Mouse (Mus musculus): ENCODE results near the gene Neurl1b.

Gene Neurl1b

DNA sequence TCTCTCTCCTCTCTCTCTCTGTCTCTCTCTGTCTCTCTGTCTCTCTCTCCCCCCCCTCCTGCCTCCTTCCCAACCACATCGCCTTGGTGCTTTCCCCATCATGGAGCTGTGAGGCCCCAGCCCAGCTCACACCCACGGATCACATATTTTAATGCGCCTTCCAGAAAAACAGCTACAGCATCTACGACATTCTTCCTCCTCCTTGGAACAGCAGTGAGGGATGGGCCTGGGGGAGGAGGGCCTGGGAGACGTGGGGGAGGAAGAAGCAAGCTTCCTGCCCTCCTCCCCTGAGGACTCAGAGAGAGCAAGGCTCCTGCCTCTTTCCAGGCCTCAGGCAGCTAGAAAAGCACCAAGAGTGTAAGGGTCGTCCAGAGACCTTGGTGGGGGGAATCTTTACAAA is 17.3 kb upstream of the Neurl1b start:
- DNase-seq, result no peak

- DNase-seq, result no peak
These were observed 9.1 kb upstream of the Neurl1b start for GRCm38 (mm10) chr17:26405340-26406100.

- DNase-seq, result no peak
These were observed 1.7 kb upstream of the Neurl1b start for GRCm38 (mm10) chr17:26412967-26413366.

DNA sequence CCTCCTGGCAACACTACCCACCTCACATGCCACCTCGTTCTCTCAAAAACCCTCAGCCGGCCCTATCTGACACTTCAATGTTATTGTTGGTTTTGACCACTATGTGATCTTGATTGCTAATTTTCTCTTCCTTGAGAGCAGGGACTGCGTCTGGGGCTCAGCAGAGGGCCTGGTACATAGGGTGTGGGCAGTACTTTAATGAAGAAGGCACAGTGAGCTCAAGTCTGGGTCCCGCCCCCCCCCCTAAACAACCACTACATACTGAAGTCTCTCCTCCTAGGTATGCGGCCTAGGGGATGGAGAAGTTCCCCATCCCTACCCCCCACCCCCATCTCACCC is 476 bp upstream of the Neurl1b start:
- no peak for DNase-seq

DNA sequence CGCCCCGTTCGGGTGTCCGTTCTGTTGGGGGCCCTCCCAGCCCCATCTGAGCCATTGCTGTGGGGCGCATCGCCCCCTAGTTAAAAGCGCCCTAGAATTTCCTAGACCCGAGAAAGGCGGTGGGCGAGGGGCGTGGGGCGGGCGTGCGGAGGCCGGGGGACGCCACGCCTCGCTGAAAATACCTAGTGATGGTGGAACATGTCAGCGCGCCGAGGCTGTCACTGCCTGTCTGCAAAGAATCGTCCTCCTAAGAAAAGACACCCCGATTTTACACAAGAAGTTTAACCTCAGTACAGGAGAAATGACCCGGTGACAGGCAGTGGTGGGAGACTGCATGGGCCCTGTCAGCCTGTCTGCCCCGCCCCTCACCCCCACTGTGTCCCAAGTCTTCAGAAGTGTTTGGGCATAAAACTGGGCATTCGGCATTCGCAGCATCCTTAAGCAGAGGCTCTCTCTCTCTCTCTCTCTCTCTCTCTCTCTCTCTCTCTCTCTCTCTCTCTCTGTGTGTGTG is 781 bp downstream of the Neurl1b start:
- DNase-seq, result peak in 1 of 2 experiments; percentile 24

DNA sequence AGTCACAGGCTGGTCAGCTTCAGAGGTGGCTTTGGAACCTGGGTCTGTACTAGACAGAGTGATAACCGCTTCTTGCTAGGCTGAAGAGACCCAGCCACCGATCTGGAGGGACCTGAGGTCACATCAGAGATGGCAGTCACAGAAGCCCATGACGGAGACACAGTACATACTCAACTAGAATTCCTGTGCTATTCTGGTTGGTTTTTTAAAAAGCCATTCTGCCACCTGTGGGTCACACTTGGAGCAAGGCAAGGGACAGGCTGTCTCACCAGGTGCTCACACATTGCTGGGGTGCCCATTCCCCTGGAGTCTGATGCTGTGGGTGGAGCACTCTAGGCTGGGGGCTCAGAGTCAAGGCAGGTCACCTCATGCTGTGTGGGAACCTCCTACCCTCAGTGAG is 1.5 kb downstream of the Neurl1b start:
- DNase-seq, result peak in 1 of 2 experiments; percentile 29

DNA sequence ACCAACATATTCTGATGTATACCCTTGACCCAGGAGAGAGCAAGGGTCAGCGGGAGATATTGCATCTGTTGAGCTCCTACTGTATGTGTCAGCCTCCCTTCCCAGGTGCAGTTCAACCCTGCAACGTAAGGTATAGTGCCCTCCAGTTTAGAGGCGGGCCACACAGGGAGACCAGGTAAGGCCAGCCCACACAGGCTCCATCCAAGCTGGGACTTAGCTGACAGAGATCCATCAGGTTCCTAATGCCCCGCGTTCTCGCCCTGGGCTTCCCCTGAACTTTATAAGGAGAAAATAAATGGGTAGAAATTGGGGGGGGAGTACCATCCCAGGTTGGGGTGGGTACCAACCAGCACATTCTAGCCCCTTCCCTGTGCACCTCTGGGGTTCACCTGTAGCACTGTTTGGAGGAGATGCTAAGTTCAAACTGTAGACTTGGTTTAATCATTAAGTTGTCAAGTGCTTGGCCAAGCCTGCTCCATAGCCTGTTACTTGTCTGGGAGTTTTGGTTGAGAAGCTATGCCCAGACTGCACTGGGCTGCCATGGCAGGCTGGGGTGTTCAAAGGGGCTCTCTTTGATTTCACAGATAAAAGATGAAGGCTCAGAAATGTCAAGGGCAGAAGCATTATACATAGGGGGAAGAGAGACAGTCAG is 3.3 kb downstream of the Neurl1b start:
- peak; percentile 32 to 61 for DNase-seq

- peak in 1 of 2 experiments; percentile 30 for DNase-seq
These were observed 6.0 kb downstream of the Neurl1b start for GRCm38 (mm10) chr17:26420491-26421247.

GRCm38 (mm10) chr17:26421561-26421960 is 6.9 kb downstream of the Neurl1b start:
- DNase-seq, result peak; percentile 42 to 50

GRCm38 (mm10) chr17:26422390-26422789 is 7.8 kb downstream of the Neurl1b start:
- peak; percentile 95 to 98 for DNase-seq

- DNase-seq, result peak; percentile 85 to 90
These were observed 9.5 kb downstream of the Neurl1b start for GRCm38 (mm10) chr17:26423967-26424641.

- peak; percentile 89 for DNase-seq
These were observed 10.5 kb downstream of the Neurl1b start for GRCm38 (mm10) chr17:26424973-26425735.

- no peak for DNase-seq
These were observed 18.7 kb downstream of the Neurl1b start for GRCm38 (mm10) chr17:26433295-26433694.

- DNase-seq, result no peak
These were observed 22.6 kb downstream of the Neurl1b start for GRCm38 (mm10) chr17:26437089-26437815.

- DNase-seq, result no peak
These were observed 24.4 kb downstream of the Neurl1b start for GRCm38 (mm10) chr17:26439001-26439400.

GRCm38 (mm10) chr17:26441024-26441423 is 26.4 kb downstream of the Neurl1b start:
- no peak for DNase-seq

DNA sequence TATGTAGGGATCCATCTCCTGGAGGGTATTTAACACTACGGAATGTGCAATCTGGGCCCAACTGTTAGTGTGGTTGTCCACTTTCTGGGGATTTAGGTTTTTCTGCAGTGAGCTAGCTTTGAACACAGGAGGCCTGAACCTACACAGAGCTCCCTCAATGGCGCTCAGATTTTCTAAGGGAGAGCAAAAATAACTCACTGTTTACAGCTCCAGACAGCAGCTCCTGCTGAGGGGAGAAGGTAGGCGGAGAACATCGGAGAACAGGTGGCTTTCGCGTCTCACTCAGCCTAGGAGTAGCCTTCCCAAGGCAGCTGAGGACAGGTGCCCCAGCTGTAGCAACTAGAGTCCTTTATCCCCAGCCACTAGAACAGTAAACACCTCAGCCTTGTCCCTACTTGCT is 27.6 kb downstream of the Neurl1b start:
- DNase-seq, result no peak

DNA sequence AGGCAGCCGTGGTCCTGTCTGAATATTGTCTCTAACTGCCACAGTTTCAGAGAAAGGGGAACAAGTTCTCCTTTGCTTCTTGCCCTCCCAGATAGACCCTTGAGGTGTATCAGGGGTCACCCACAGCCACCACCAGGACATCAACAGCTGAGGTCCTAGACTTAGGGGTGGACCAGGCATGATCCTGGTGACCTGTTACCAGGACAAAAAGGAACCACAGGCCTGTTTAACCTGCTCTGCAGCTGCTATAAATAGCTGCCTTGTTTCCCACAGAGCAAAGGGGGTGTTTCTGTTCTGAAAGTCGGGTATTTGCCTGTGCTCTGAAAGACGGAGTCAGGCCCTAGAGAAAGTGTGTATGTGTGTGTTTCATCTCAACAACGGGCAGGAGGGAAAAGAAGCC is 29.2 kb downstream of the Neurl1b start:
- DNase-seq, result peak; percentile 29 to 45

DNA sequence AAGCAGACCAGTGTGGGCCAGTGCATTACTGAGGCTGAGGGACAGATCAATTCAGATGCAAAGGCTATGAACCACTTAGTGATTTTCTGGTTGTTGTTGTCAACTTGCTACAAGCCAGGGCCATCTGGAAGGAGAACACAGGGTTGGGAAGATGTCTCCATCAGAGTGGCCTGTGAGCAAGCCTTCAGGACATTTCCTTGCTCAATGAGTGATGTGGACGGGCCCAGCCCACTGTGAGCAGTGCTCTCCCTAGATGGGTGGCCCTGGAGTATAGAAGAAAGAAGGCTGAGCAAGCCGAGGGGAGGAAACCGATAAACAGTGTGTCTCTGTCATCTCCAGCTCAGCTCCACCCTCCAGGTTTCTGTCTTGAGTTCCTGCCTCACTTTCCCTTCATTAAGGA is 34.8 kb downstream of the Neurl1b start:
- DNase-seq, result no peak

GRCm38 (mm10) chr17:26451651-26452295 is 37.1 kb downstream of the Neurl1b start:
- peak; percentile 70 to 74 for DNase-seq
